Mouse (Mus musculus) liver, embryonic 11.5 days (tissue): ENCODE data around the gene Ndufb4. TPM values are rescaled to one million over a fixed set of nuclear protein-coding genes. Genes with fewer than 3 reads are reported as not detected.

Source experiments
- ATAC-seq: fragments of 200-750 bp; cut with Nextera tagmentation; replicated peaks from 2 replicates; pipeline ENCODE4 v1.8.0; 2017; ENCODE audit warnings: moderate number of reproducible peaks, mild to moderate bottlenecking, moderate TSS enrichment, moderate library complexity; ENCODE audit not compliant: low FRiP score
- DNase-seq: peaks from one replicate; pipeline ENCODE4 v3.0.0-alpha.2; 2017; ENCODE audit warnings: low spot score
- H3K27ac ChIP-seq: fragments of 300-500 bp; sonication (generic); 2 replicates; pipeline ENCODE4 v1.5.1; 2014; ENCODE audit warnings: mild to moderate bottlenecking, low read depth, low read length, control low read depth
- H3K27me3 ChIP-seq: fragments of 300-500 bp; sonication (generic); replicated peaks from 2 replicates; pipeline ENCODE4 v1.6.1; 2014; ENCODE audit warnings: low read length, mixed read lengths; ENCODE audit not compliant: control insufficient read depth, insufficient read depth
- H3K36me3 ChIP-seq: fragments of 300-500 bp; sonication (generic); 2 replicates; pipeline ENCODE4 v1.6.1; 2014; ENCODE audit warnings: mild to moderate bottlenecking, low read length, moderate library complexity, mixed read lengths; ENCODE audit not compliant: control insufficient read depth, insufficient read depth
- H3K4me1 ChIP-seq: fragments of 300-500 bp; sonication (generic); replicated peaks from 2 replicates; pipeline ENCODE4 v1.6.1; 2014; ENCODE audit warnings: low read length, mixed read lengths; ENCODE audit not compliant: control insufficient read depth, insufficient read depth
- H3K4me2 ChIP-seq: fragments of 300-500 bp; sonication (generic); 2 replicates; pipeline ENCODE4 v1.6.1; 2014; ENCODE audit warnings: mild to moderate bottlenecking, control low read depth, moderate library complexity
- H3K4me3 ChIP-seq: fragments of 300-500 bp; sonication (generic); 2 replicates; pipeline ENCODE4 v1.5.1; 2014; ENCODE audit warnings: low read depth, low read length, control low read depth
- H3K9ac ChIP-seq: fragments of 300-500 bp; sonication (generic); 2 replicates; pipeline ENCODE4 v1.6.1; 2014; ENCODE audit warnings: low read depth, low read length, control low read depth
- H3K9me3 ChIP-seq: fragments of 300-500 bp; sonication (generic); 2 replicates; pipeline ENCODE4 v1.6.1; 2016; ENCODE audit warnings: low read length, inconsistent platforms, mixed read lengths; ENCODE audit not compliant: control insufficient read depth
- WGBS: fragments of 180-500 bp; shearing (Covaris S2); extraction: QIAGEN DNeasy Blood & Tissue Kit; methylation state at CpG from one replicate; pipeline ENCODE4 v1.1.7; 2014; 5-methylcytosine and 5-hydroxymethylcytosine counted together
- polyA plus RNA-seq: library from polyadenylated mRNA; unstranded; fragments of >200 nt; fragmentation: Nextera tagmentation; extraction: Ambion mirVana; gene quantifications from 2 replicates; pipeline ENCODE4 v1.2.1, GENCODE M21; 2014

Ndufb4 gene
- polyA plus RNA-seq, 1 experiment from 2014 or later: 72.2 TPM

- no peak overlapping the region for H3K4me3 ChIP-seq
- no peaks in the 10 kb centered on the region for H3K36me3 ChIP-seq
- no peak overlapping the region for H3K9ac ChIP-seq
- no peak overlapping the region for H3K4me2 ChIP-seq
- H3K9me3 ChIP-seq: no peaks in the 10 kb centered on the region
- DNase-seq (no peak), ATAC-seq (no peak)
- WGBS: 70% methylated on average over 8 of the region's 8 CpGs
- no peaks in the 10 kb centered on the region for H3K27me3 ChIP-seq
- no peak overlapping the region for H3K27ac ChIP-seq
- no peaks in the 10 kb centered on the region for H3K4me1 ChIP-seq
Measured at GRCm38 (mm10) chr16:37616104-37616503, 38.1 kb downstream of the Ndufb4 start.

GRCm38 (mm10) chr16:37615429-37615828 is 38.8 kb downstream of the Ndufb4 start:
- no peaks in the 10 kb centered on the region for H3K9me3 ChIP-seq
- no peaks in the 10 kb centered on the region for H3K36me3 ChIP-seq
- 79% methylated on average over 8 of the region's 8 CpGs for WGBS
- no peak overlapping the region for H3K27ac ChIP-seq
- H3K4me1 ChIP-seq: no peaks in the 10 kb centered on the region
- DNase-seq (no peak), ATAC-seq (no peak)
- H3K9ac ChIP-seq: no peak overlapping the region
- H3K4me2 ChIP-seq: no peak overlapping the region
- H3K27me3 ChIP-seq: no peaks in the 10 kb centered on the region
- no peak overlapping the region for H3K4me3 ChIP-seq

GRCm38 (mm10) chr16:37614540-37614939 is 39.7 kb downstream of the Ndufb4 start:
- 94% methylated on average over 9 of the region's 9 CpGs for WGBS
- DNase-seq (no peak), ATAC-seq (no peak)
- Histone ChIP-seq H3K4me3 (no peak overlapping the region), H3K9me3 (no peaks in the 10 kb centered on the region), H3K27ac (no peak overlapping the region), H3K9ac (no peak overlapping the region), H3K36me3 (no peaks in the 10 kb centered on the region), H3K4me2 (no peak overlapping the region), H3K4me1 (no peaks in the 10 kb centered on the region), H3K27me3 (no peaks in the 10 kb centered on the region)

GRCm38 (mm10) chr16:37612013-37612412 is 42.2 kb downstream of the Ndufb4 start:
- Histone ChIP-seq H3K4me3 (no peak overlapping the region), H3K4me1 (no peaks in the 10 kb centered on the region), H3K4me2 (no peak overlapping the region), H3K36me3 (no peaks in the 10 kb centered on the region), H3K9ac (no peak overlapping the region), H3K27me3 (no peaks in the 10 kb centered on the region), H3K9me3 (no peaks in the 10 kb centered on the region), H3K27ac (no peak overlapping the region)
- ATAC-seq (no peak), DNase-seq (no peak)
- 89% methylated on average over 5 of the region's 5 CpGs for WGBS

DNA sequence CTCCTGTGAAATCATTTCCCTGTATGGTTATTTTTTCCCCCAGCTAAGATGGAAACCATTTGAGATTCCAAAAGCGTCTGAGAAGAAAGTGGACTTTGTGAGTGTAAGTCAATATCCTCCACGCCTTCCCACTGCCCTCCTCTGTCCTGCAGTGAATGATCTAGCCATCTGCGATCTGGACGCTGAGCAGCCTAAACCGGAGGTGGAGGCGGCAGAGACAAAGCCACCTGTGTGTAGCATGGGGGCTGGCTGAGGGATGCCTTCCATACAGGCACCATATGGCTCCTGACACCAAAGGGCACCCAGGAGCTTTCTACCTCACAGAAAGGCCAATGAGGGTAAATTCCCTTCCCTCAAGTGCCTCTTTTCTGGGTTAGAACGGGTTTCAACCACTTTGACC is 43.2 kb downstream of the Ndufb4 start:
- ATAC-seq (no peak), DNase-seq (no peak)
- Histone ChIP-seq H3K36me3 (no peaks in the 10 kb centered on the region), H3K4me1 (no peaks in the 10 kb centered on the region), H3K9me3 (no peaks in the 10 kb centered on the region), H3K9ac (no peak overlapping the region), H3K4me3 (no peak overlapping the region), H3K27ac (no peak overlapping the region), H3K27me3 (no peaks in the 10 kb centered on the region), H3K4me2 (no peak overlapping the region)
- WGBS: 85% methylated on average over 7 of the region's 7 CpGs

- no peak for DNase-seq
- H3K27ac ChIP-seq: no peak overlapping the region
- H3K4me2 ChIP-seq: no peak overlapping the region
- no peak for ATAC-seq
- H3K36me3 ChIP-seq: no peaks in the 10 kb centered on the region
- no peak overlapping the region for H3K4me3 ChIP-seq
- no peaks in the 10 kb centered on the region for H3K9me3 ChIP-seq
- 86% methylated on average over 8 of the region's 8 CpGs for WGBS
- H3K27me3 ChIP-seq: no peaks in the 10 kb centered on the region
- no peaks in the 10 kb centered on the region for H3K4me1 ChIP-seq
- H3K9ac ChIP-seq: no peak overlapping the region
Measured at GRCm38 (mm10) chr16:37610333-37610732, 43.9 kb downstream of the Ndufb4 start.

GRCm38 (mm10) chr16:37604243-37604642 is 50.0 kb downstream of the Ndufb4 start:
- Histone ChIP-seq H3K4me2 (no peak overlapping the region), H3K9me3 (no peaks in the 10 kb centered on the region), H3K4me3 (no peak overlapping the region), H3K4me1 (no peaks in the 10 kb centered on the region), H3K9ac (no peak overlapping the region), H3K27ac (no peak overlapping the region), H3K36me3 (no peaks in the 10 kb centered on the region), H3K27me3 (no peaks in the 10 kb centered on the region)
- DNase-seq (no peak), ATAC-seq (no peak)
- WGBS: 85% methylated on average over 6 of the region's 6 CpGs

DNA sequence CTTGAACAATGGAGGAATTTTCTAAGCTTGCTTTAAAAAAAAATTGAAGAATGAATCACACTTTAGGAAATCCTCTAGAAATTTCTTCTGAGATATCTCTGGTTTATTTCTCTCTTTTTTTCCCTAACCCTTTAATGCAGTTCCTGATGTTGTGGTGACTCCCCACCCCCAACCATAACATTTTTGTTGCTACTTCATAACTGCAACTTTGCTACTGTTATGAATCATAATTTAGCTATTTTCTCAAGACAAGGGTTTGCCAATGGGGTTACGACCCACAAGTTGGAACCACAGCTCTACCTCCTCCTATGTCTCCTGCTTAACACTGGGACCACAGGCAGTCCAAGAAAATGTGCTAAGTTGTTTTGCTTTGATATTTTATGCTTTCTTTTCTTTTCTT is 50.8 kb downstream of the Ndufb4 start:
- H3K36me3 ChIP-seq: no peaks in the 10 kb centered on the region
- ATAC-seq (no peak), DNase-seq (no peak)
- H3K27me3 ChIP-seq: no peaks in the 10 kb centered on the region
- H3K4me3 ChIP-seq: no peak overlapping the region
- no peaks in the 10 kb centered on the region for H3K9me3 ChIP-seq
- 87% methylated on average over 1 of the region's 1 CpGs for WGBS
- no peak overlapping the region for H3K27ac ChIP-seq
- no peaks in the 10 kb centered on the region for H3K4me1 ChIP-seq
- H3K4me2 ChIP-seq: no peak overlapping the region
- no peak overlapping the region for H3K9ac ChIP-seq

DNA sequence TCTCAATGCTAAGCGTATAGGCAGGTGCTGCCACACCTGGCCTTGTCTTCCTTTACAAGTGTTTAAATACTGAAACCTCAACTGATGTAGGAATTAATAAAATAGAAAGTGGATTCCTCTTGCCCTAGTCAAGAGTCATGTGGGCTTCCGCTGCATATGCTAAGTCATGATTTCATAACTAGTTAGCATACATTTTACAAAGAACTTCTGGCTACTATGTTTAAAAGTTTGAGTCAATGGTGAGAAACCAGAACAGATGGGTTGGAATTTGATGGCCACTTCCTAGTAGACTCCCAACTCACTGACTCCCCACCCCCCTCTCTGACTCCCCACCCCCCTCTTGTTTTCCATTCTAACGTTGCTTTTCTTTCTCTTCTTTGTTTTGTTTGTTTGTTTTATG is 54.9 kb downstream of the Ndufb4 start:
- H3K9ac ChIP-seq: no peak overlapping the region
- ATAC-seq (no peak), DNase-seq (no peak)
- H3K36me3 ChIP-seq: no peaks in the 10 kb centered on the region
- no peaks in the 10 kb centered on the region for H3K9me3 ChIP-seq
- 76% methylated on average over 3 of the region's 3 CpGs for WGBS
- H3K4me3 ChIP-seq: no peak overlapping the region
- no peaks in the 10 kb centered on the region for H3K4me1 ChIP-seq
- no peak overlapping the region for H3K27ac ChIP-seq
- no peak overlapping the region for H3K4me2 ChIP-seq
- H3K27me3 ChIP-seq: no peaks in the 10 kb centered on the region
